Mouse (Mus musculus) cortical plate, adult 2 months (tissue): ENCODE results near the gene Iqch.

Source experiments
- CTCF ChIP-seq: fragments of 200-500 bp; IDR thresholded peaks from 2 replicates; pipeline ENCODE4 v1.5.1; 2011; ENCODE audit warnings: mild to moderate bottlenecking, control low read depth, low read length; ENCODE audit not compliant: insufficient read depth; ENCODE audit errors: extremely low read depth
- POLR2A ChIP-seq: fragments of 200-500 bp; IDR thresholded peaks from 2 replicates; pipeline ENCODE4 v1.6.1; 2011; ENCODE audit warnings: mild to moderate bottlenecking, low read length, control low read depth; ENCODE audit not compliant: insufficient read depth; ENCODE audit errors: extremely low read depth

DNA sequence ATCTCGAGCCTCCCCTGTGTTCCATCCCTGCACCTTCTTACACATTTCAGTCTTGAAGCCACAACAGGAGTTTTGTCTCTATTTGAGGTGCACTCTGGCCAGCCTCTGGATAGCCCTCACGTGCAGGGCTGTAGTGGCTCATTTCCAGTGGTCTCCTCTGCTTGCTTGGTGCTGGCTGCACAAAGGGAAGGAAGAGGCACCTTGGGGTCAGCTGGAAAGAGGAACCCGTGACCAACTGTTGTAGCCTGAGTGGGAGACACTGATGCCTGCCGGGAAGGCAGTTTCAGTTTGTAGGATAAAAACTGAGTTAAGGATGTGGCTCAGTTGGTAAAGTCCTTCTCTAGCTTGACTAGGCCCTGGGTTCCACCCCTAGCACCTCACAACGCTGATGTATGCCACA, 9.7 kb upstream of the Iqch start:
- no peak for TF ChIP-seq CTCF
- TF ChIP-seq POLR2A, result no peak
